Mouse (Mus musculus) liver, embryonic 13.5 days (tissue): ENCODE measurements at regions not wholly inside any gene's neighbourhood (a gene's known extent, or its start where the extent isn't known, plus 50 kb on each side); places are given as distances from the start of the nearest gene placed in this dataset.

Source experiments
- ATAC-seq: fragments of 200-750 bp; cut with Nextera tagmentation; 2 replicates; pipeline ENCODE4 v1.8.0; 2017; ENCODE audit warnings: low read depth, mild to moderate bottlenecking, moderate number of reproducible peaks, moderate library complexity
- DNase-seq: peaks from one replicate; pipeline ENCODE4 v3.0.0; 2022
- H3K27ac ChIP-seq: fragments of 300-500 bp; sonication (generic); 2 replicates; pipeline ENCODE4 v1.5.1; 2015; ENCODE audit warnings: moderate library complexity, mild to moderate bottlenecking, inconsistent platforms
- H3K27me3 ChIP-seq: fragments of 300-500 bp; sonication (generic); 2 replicates; pipeline ENCODE4 v1.6.1; 2015; ENCODE audit warnings: mild to moderate bottlenecking, inconsistent platforms
- H3K36me3 ChIP-seq: fragments of 300-500 bp; sonication (generic); 2 replicates; pipeline ENCODE4 v1.6.1; 2015; ENCODE audit warnings: mild to moderate bottlenecking, inconsistent platforms
- H3K4me1 ChIP-seq: fragments of 300-500 bp; sonication (generic); replicated peaks from 2 replicates; pipeline ENCODE4 v1.6.1; 2015; ENCODE audit warnings: inconsistent platforms
- H3K4me2 ChIP-seq: fragments of 300-500 bp; sonication (generic); 2 replicates; pipeline ENCODE4 v1.6.1; 2015; ENCODE audit warnings: inconsistent platforms, mild to moderate bottlenecking, moderate library complexity
- H3K4me3 ChIP-seq: fragments of 300-500 bp; sonication (generic); replicated peaks from 2 replicates; pipeline ENCODE4 v1.5.1; 2015; ENCODE audit warnings: mild to moderate bottlenecking, inconsistent platforms
- H3K9ac ChIP-seq: fragments of 300-500 bp; sonication (generic); 2 replicates; pipeline ENCODE4 v1.6.1; 2015; ENCODE audit warnings: mild to moderate bottlenecking, inconsistent platforms
- H3K9me3 ChIP-seq: fragments of 300-500 bp; sonication (generic); replicated peaks from 2 replicates; pipeline ENCODE4 v1.6.1; 2016; ENCODE audit warnings: inconsistent platforms
- WGBS: fragments of 180-500 bp; shearing (Covaris S2); methylation state at CpG from one replicate; pipeline ENCODE4 v1.1.7; 2015; ENCODE audit not compliant: insufficient replicate concordance; 5-methylcytosine and 5-hydroxymethylcytosine counted together

GRCm38 (mm10) chr4:47597586-47597985 is 123.1 kb downstream of the Sec61b start:
- DNase-seq (no peak), ATAC-seq (no peak)
- no peaks in the 10 kb centered on the region for H3K36me3 ChIP-seq
- H3K4me3 ChIP-seq: no peak overlapping the region
- no peak overlapping the region for H3K9ac ChIP-seq
- no peak overlapping the region for H3K27ac ChIP-seq
- no peaks in the 10 kb centered on the region for H3K27me3 ChIP-seq
- H3K9me3 ChIP-seq: no peaks in the 10 kb centered on the region
- 56% methylated on average over 7 of the region's 7 CpGs for WGBS
- no peaks in the 10 kb centered on the region for H3K4me1 ChIP-seq
- no peak overlapping the region for H3K4me2 ChIP-seq

GRCm38 (mm10) chr4:47598216-47598615 is 123.8 kb downstream of the Sec61b start:
- WGBS: 17% methylated on average over 2 of the region's 2 CpGs
- ATAC-seq (no peak), DNase-seq (no peak)
- Histone ChIP-seq H3K9ac (no peak overlapping the region), H3K27me3 (no peaks in the 10 kb centered on the region), H3K27ac (no peak overlapping the region), H3K9me3 (no peaks in the 10 kb centered on the region), H3K4me3 (no peak overlapping the region), H3K4me2 (no peak overlapping the region), H3K36me3 (no peaks in the 10 kb centered on the region), H3K4me1 (no peaks in the 10 kb centered on the region)

DNA sequence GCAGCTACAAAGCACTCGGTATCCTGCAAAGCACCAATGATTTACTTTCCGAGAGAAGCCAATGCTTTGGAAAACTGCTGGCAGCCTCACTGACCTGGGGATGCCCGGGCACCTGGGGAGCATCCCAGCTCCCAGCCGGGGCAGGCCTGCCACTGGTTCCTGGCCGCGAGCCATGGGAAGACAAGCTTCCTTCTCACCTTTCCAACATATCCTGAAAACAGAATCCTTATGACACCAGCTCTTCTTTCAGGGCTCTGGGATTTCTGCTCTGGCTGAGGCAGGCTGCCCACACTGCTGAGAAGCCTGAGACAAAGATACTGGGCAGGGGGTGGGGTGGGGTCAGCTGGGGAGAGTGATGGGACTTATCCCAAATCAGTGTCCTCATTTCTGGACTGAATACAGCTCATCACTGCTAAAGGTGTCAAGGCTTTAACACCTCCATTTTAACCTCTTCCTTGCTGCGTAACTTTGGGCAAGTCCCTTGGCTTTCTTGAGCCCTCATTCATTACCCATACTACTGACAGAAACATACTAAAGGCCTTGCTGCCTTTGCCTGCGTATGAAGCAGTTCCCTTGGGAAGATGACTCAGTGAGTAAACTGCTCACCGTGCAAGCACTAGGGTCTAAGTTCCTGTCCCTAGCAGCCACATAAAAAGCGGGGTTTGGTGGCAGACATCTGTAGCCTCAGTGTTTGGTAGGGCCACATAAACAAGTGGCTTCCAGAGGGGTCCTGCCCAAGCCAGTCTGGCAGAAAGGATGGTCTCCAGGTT is 127.0 kb downstream of the Sec61b start:
- DNase-seq: no peak
- no peaks in the 10 kb centered on the region for H3K9me3 ChIP-seq
- no peak overlapping the region for H3K4me3 ChIP-seq
- H3K27me3 ChIP-seq: no peaks in the 10 kb centered on the region
- H3K4me1 ChIP-seq: no peaks in the 10 kb centered on the region
- H3K36me3 ChIP-seq: no peaks in the 10 kb centered on the region
- H3K27ac ChIP-seq: no peak overlapping the region
- no peak for ATAC-seq
- WGBS: 68% methylated on average over 10 of the region's 10 CpGs
- no peak overlapping the region for H3K4me2 ChIP-seq
- no peak overlapping the region for H3K9ac ChIP-seq

DNA sequence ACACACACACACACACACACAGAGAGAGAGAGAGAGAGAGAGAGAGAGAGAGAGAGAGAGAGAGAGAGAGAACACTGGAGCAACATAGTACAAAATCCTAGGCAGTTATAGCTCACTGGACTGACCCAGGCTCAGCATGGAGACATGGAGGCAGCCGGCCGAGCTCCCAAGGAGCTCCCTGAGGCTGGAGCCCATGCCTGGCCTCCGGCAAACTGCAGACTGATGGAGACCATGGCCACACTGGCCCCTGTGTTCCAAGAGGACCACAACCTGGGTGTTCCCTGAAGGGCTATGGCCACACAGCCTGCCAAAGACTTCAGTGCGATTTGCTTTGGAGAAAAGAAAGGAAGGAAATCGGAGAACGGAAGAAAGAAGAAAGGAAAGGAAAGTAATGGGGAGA is 128.9 kb downstream of the Sec61b start:
- Histone ChIP-seq H3K4me2 (no peak overlapping the region), H3K9ac (no peak overlapping the region), H3K27me3 (no peaks in the 10 kb centered on the region), H3K4me1 (no peaks in the 10 kb centered on the region), H3K36me3 (no peaks in the 10 kb centered on the region), H3K27ac (no peak overlapping the region), H3K4me3 (no peak overlapping the region), H3K9me3 (no peaks in the 10 kb centered on the region)
- ATAC-seq (no peak), DNase-seq (no peak)
- WGBS: 63% methylated on average over 6 of the region's 6 CpGs

- Histone ChIP-seq H3K4me3 (no peak overlapping the region), H3K27me3 (no peaks in the 10 kb centered on the region), H3K36me3 (no peaks in the 10 kb centered on the region), H3K9ac (no peak overlapping the region), H3K4me1 (no peaks in the 10 kb centered on the region), H3K4me2 (no peak overlapping the region), H3K9me3 (no peaks in the 10 kb centered on the region), H3K27ac (no peak overlapping the region)
- ATAC-seq: no peak
- 40% methylated on average over 14 of the region's 14 CpGs for WGBS
- DNase-seq: no peak
Measured at GRCm38 (mm10) chr4:47603847-47604397, 129.5 kb downstream of the Sec61b start.

DNA sequence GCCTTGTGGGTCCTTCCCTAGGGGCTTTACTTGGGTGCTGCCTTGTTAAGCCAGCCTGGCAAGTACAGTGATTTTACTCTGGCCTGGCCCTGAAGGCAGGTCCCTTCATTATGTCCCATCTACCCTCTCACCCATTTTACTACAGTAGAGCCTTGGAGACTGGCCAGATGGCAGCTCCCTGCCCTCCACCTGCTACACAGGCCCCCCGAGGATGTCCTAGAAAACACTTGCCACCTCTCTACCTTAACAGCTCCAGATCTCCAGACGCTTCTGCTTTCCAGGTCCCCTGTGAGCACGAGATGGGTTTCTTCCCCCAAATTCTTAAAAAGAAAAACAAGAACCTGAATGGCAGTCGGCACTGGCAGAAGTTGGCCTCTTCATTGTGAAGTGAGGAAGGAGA is 131.2 kb downstream of the Sec61b start:
- Histone ChIP-seq H3K9me3 (no peaks in the 10 kb centered on the region), H3K27me3 (no peaks in the 10 kb centered on the region), H3K4me2 (no peak overlapping the region), H3K27ac (no peak overlapping the region), H3K9ac (no peak overlapping the region), H3K36me3 (no peaks in the 10 kb centered on the region), H3K4me3 (no peak overlapping the region), H3K4me1 (no peaks in the 10 kb centered on the region)
- ATAC-seq: no peak
- 57% methylated on average over 4 of the region's 4 CpGs for WGBS
- no peak for DNase-seq

DNA sequence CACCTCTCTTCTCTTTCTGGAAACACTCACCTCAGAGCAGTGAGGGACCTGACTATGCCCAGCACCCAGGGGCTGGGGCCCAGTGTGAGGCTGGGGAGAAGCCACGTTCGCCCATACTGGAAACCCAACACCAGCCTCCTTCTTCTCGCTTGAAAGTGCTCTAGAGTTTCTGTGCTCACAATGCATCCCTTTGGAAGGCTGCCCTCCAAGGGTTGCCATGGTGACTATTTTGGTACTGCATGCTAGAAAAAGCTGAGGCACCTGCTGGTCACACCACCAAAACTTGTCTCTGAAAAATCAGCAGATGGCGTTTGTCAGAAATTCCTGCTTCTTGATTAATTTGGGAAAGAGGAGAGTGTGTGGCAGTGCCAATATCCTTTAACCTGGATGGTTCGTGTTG is 134.2 kb downstream of the Sec61b start:
- DNase-seq (no peak), ATAC-seq (no peak)
- Histone ChIP-seq H3K4me3 (no peak overlapping the region), H3K27me3 (no peaks in the 10 kb centered on the region), H3K9me3 (no peaks in the 10 kb centered on the region), H3K27ac (no peak overlapping the region), H3K4me1 (no peaks in the 10 kb centered on the region), H3K36me3 (no peaks in the 10 kb centered on the region), H3K9ac (no peak overlapping the region), H3K4me2 (no peak overlapping the region)
- WGBS: 58% methylated on average over 5 of the region's 5 CpGs

GRCm38 (mm10) chr4:47610913-47611312 is 136.5 kb downstream of the Sec61b start:
- H3K4me3 ChIP-seq: no peak overlapping the region
- H3K4me2 ChIP-seq: no peak overlapping the region
- no peaks in the 10 kb centered on the region for H3K36me3 ChIP-seq
- DNase-seq: no peak
- no peak overlapping the region for H3K9ac ChIP-seq
- 52% methylated on average over 5 of the region's 5 CpGs for WGBS
- H3K4me1 ChIP-seq: no peaks in the 10 kb centered on the region
- no peaks in the 10 kb centered on the region for H3K27me3 ChIP-seq
- no peak overlapping the region for H3K27ac ChIP-seq
- H3K9me3 ChIP-seq: no peaks in the 10 kb centered on the region
- ATAC-seq: no peak

DNA sequence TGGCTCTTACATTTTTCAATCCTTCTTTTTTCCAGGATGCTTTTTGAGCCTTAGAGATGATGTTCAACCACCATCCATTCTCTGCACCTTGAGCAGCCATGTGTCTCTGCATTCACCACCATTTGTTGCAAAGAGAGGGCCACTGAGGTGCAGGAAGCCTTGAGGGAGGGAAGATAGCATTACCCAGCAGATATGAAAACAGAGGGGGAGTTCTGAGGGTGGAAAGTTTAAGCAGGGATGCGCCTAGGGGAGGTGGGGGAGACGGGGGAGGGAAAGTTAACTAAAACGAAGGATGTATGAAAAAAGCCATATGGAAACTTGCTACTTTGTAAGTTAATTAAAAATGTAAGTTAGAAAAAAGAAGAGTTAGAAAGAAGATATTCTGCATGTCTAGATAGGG is 142.1 kb downstream of the Sec61b start:
- DNase-seq: no peak
- H3K9ac ChIP-seq: no peak overlapping the region
- no peaks in the 10 kb centered on the region for H3K36me3 ChIP-seq
- no peaks in the 10 kb centered on the region for H3K4me1 ChIP-seq
- WGBS: 65% methylated on average over 3 of the region's 3 CpGs
- H3K9me3 ChIP-seq: no peaks in the 10 kb centered on the region
- H3K27me3 ChIP-seq: no peaks in the 10 kb centered on the region
- H3K27ac ChIP-seq: no peak overlapping the region
- H3K4me2 ChIP-seq: no peak overlapping the region
- ATAC-seq: no peak
- H3K4me3 ChIP-seq: no peak overlapping the region

- Histone ChIP-seq H3K9me3 (no peaks in the 10 kb centered on the region), H3K9ac (no peak overlapping the region), H3K36me3 (no peaks in the 10 kb centered on the region), H3K27me3 (no peaks in the 10 kb centered on the region), H3K27ac (no peak overlapping the region), H3K4me2 (no peak overlapping the region), H3K4me3 (no peak overlapping the region), H3K4me1 (no peaks in the 10 kb centered on the region)
- ATAC-seq: no peak
- 73% methylated on average over 3 of the region's 3 CpGs for WGBS
- no peak for DNase-seq
Measured at GRCm38 (mm10) chr4:47620700-47621099, 146.2 kb downstream of the Sec61b start.

GRCm38 (mm10) chr4:47622851-47623743 is 148.6 kb downstream of the Sec61b start:
- no peak overlapping the region for H3K4me3 ChIP-seq
- H3K4me1 ChIP-seq: no peaks in the 10 kb centered on the region
- H3K9me3 ChIP-seq: no peaks in the 10 kb centered on the region
- H3K4me2 ChIP-seq: no peak overlapping the region
- no peaks in the 10 kb centered on the region for H3K27me3 ChIP-seq
- WGBS: 67% methylated on average over 13 of the region's 13 CpGs
- ATAC-seq (no peak), DNase-seq (no peak)
- H3K27ac ChIP-seq: no peak overlapping the region
- H3K9ac ChIP-seq: no peak overlapping the region
- H3K36me3 ChIP-seq: no peaks in the 10 kb centered on the region
